17 mouse cellular contexts compared by ENCODE assay signal in genomic region chr1:170576012-170576727, GRCm38 (mm10). TPM values are rescaled to one million over a fixed set of nuclear protein-coding genes. Genes with fewer than 3 reads are reported as not detected.
DNase-seq lines count a peak whose midpoint lies in the region; ATAC-seq and TF ChIP-seq lines count a peak whose summit lies in the region.
"Had no signal": no experiment of that assay in that cellular context is flagged by ENCODE, and none has a peak within 500 bp of the region (broad histone marks: within the 10 kb centered on the region; RNA-seq: fewer than 3 reads in every experiment).

No protein-coding gene starts in this region.

- H3K9ac ChIP-seq in hindbrain, embryonic 13.5 days, result no peak overlapping the region
- H3K9ac ChIP-seq in hindbrain, embryonic 16.5 days (ENCODE audit: low read depth, low read length), result no peak overlapping the region
- peak overlapping the region; percentile 62 for H3K9ac ChIP-seq in MEL (ENCODE audit: control insufficient read depth, low read depth, low read length, poor library complexity, severe bottlenecking)
- H3K9ac ChIP-seq in embryonic facial prominence, embryonic 13.5 days, result no peak overlapping the region
- H3K9ac ChIP-seq: embryonic facial prominence, embryonic 12.5 days; forebrain, embryonic 13.5 days; liver, embryonic 15.5 days had no signal

- 38% methylated on average over 6 of the region's 6 CpGs for WGBS in hindbrain, embryonic 13.5 days
- 40% methylated on average over 6 of the region's 6 CpGs for WGBS in hindbrain, embryonic 16.5 days
- 38% methylated on average over 6 of the region's 6 CpGs for WGBS in embryonic facial prominence, embryonic 13.5 days

- TF ChIP-seq POLR2A in MEL (IDR thresholded peaks at IDR 0.05; ENCODE audit: control insufficient read depth in 1 of 2, insufficient read depth in 1 of 2, low read depth in 1 of 2, low read length in 2 of 2, poor library complexity in 1 of 2), result no peak

- H3K4me3 ChIP-seq in hindbrain, embryonic 13.5 days, result no peak overlapping the region
- no peak overlapping the region for H3K4me3 ChIP-seq in hindbrain, embryonic 16.5 days (ENCODE audit: low read length)
- H3K4me3 ChIP-seq in MEL (ENCODE audit: control insufficient read depth in 1 of 2, insufficient read depth in 1 of 2, low read depth in 2 of 2, low read length in 2 of 2), result peak overlapping the region; percentile 60 to 78
- H3K4me3 ChIP-seq in embryonic facial prominence, embryonic 13.5 days, result no peak overlapping the region
- H3K4me3 ChIP-seq: embryonic facial prominence, embryonic 12.5 days; forebrain, embryonic 13.5 days; gastrocnemius, adult 2 months; liver, embryonic 15.5 days had no signal

- no peaks in the 10 kb centered on the region for H3K36me3 ChIP-seq in hindbrain, embryonic 13.5 days
- no peaks in the 10 kb centered on the region for H3K36me3 ChIP-seq in hindbrain, embryonic 16.5 days (ENCODE audit: control insufficient read depth, insufficient read depth, low read length)
- peaks cover 0 to 4% of the 10 kb centered on the region in 2 experiments; a peak in 1 of 4 replicates for H3K36me3 ChIP-seq in MEL (ENCODE audit: control insufficient read depth in 1 of 2, insufficient read depth in 2 of 2, low read length in 2 of 2)
- H3K36me3 ChIP-seq in embryonic facial prominence, embryonic 13.5 days, result no peaks in the 10 kb centered on the region
- H3K36me3 ChIP-seq: embryonic facial prominence, embryonic 12.5 days had no signal

- H3K4me2 ChIP-seq in hindbrain, embryonic 13.5 days, result no peak overlapping the region
- no peak overlapping the region for H3K4me2 ChIP-seq in hindbrain, embryonic 16.5 days (ENCODE audit: low read length)
- no peak overlapping the region for H3K4me2 ChIP-seq in embryonic facial prominence, embryonic 13.5 days
- H3K4me2 ChIP-seq: embryonic facial prominence, embryonic 12.5 days; forebrain, embryonic 13.5 days; liver, embryonic 15.5 days had no signal

- peak; percentile 50 for ATAC-seq in hindbrain, embryonic 13.5 days (ENCODE audit: low FRiP score)
- no peak for ATAC-seq in hindbrain, embryonic 16.5 days
- no peak for ATAC-seq in embryonic facial prominence, embryonic 13.5 days (ENCODE audit: insufficient number of reproducible peaks, insufficient read depth, low FRiP score, low TSS enrichment, low read depth)
- peak; percentile 68 for ATAC-seq in megakaryocyte, adult 5-6 weeks (ENCODE audit: poor library complexity, severe bottlenecking)
- ATAC-seq: forebrain, embryonic 13.5 days had no signal

- no peak overlapping the region for H3K27ac ChIP-seq in hindbrain, embryonic 13.5 days
- H3K27ac ChIP-seq in hindbrain, embryonic 16.5 days (ENCODE audit: low read depth, low read length), result no peak overlapping the region
- H3K27ac ChIP-seq in MEL (ENCODE audit: control insufficient read depth, low read depth, low read length), result peak overlapping the region; percentile 38; the same call in 1 of the 2 replicates
- H3K27ac ChIP-seq in embryonic facial prominence, embryonic 13.5 days, result 0 out of 2 replicates have a peak overlapping the region, but pooled peaks have one; percentile 13
- H3K27ac ChIP-seq: embryonic facial prominence, embryonic 12.5 days; forebrain, embryonic 13.5 days; gastrocnemius, adult 2 months; liver, embryonic 15.5 days had no signal

- intact Hi-C loops in gastrocnemius, postnatal 14 days (cut with DNase I; ENCODE audit: low total_unique reads), result no loop called here

- H3K27me3 ChIP-seq in hindbrain, embryonic 13.5 days, result no peaks in the 10 kb centered on the region
- no peaks in the 10 kb centered on the region for H3K27me3 ChIP-seq in hindbrain, embryonic 16.5 days (replicated peaks; ENCODE audit: control insufficient read depth, insufficient read depth, low read length)
- no peaks in the 10 kb centered on the region for H3K27me3 ChIP-seq in MEL (ENCODE audit: control insufficient read depth in 1 of 2, insufficient read depth in 2 of 2, low read length in 2 of 2)
- H3K27me3 ChIP-seq in embryonic facial prominence, embryonic 13.5 days, result no peaks in the 10 kb centered on the region
- H3K27me3 ChIP-seq: embryonic facial prominence, embryonic 12.5 days; forebrain, embryonic 13.5 days; liver, embryonic 15.5 days had no signal

- H3K79me2 ChIP-seq in MEL (ENCODE audit: control insufficient read depth, insufficient read depth, low read length, poor library complexity), result no peaks in the 10 kb centered on the region

- peak; percentile 61 for DNase-seq in MEL (ENCODE audit: low read depth, low spot score)
- DNase-seq in gastrocnemius, postnatal 14 days, result no peak
- DNase-seq in frontal cortex, postnatal 36 days (ENCODE audit: low spot score in 2 of 2), result no peak
- no peak for DNase-seq in urinary bladder, postnatal 4 days (ENCODE audit: low spot score in 2 of 2)
- DNase-seq: cerebellum, adult 11 months; gastrocnemius, adult 2 months; heart, postnatal 14 days; kidney, postnatal 10 days; lung, postnatal 4 days; thymus, postnatal 14 days had no signal

- H3K9me3 ChIP-seq in hindbrain, embryonic 13.5 days, result no peaks in the 10 kb centered on the region
- H3K9me3 ChIP-seq in hindbrain, embryonic 16.5 days (ENCODE audit: control insufficient read depth, low read length), result peaks cover 5% of the 10 kb centered on the region; the same call in 1 of the 2 replicates
- no peaks in the 10 kb centered on the region for H3K9me3 ChIP-seq in MEL (replicated peaks; ENCODE audit: insufficient read depth, low read length)
- 0 out of 2 replicates have a peak, but pooled peaks cover 2% of the 10 kb centered on the region for H3K9me3 ChIP-seq in embryonic facial prominence, embryonic 13.5 days
- H3K9me3 ChIP-seq: embryonic facial prominence, embryonic 12.5 days; liver, embryonic 15.5 days had no signal

- TF ChIP-seq RAD21 in MEL (IDR thresholded peaks at IDR 0.05; ENCODE audit: low read depth, low read length), result no peak

- 0 out of 4 replicates have a peak, but pooled peaks of 1 of the 2 experiments have one; percentile 22 for TF ChIP-seq EP300 in MEL (IDR thresholded peaks at IDR 0.05; ENCODE audit: low read depth in 1 of 2, low read length in 2 of 2)

- H3K4me1 ChIP-seq in hindbrain, embryonic 13.5 days (replicated peaks), result peaks cover 21% of the 10 kb centered on the region
- peaks cover 9% of the 10 kb centered on the region for H3K4me1 ChIP-seq in hindbrain, embryonic 16.5 days (ENCODE audit: control insufficient read depth, insufficient read depth, low read depth, low read length)
- H3K4me1 ChIP-seq in MEL (ENCODE audit: control insufficient read depth in 1 of 2, insufficient read depth in 2 of 2, low read length in 2 of 2), result peaks cover 0 to 5% of the 10 kb centered on the region in 2 experiments; a peak in 1 of 4 replicates
- peaks cover 33% of the 10 kb centered on the region for H3K4me1 ChIP-seq in embryonic facial prominence, embryonic 13.5 days

- TF ChIP-seq CTCF in MEL (IDR thresholded peaks at IDR 0.05 in 2 of 3, conservative IDR thresholded peaks at IDR 0.05 in 1 of 3; ENCODE audit: control insufficient read depth in 1 of 3, insufficient read depth in 1 of 3, low read depth in 2 of 3, low read length in 3 of 3, poor library complexity in 1 of 3, severe bottlenecking in 1 of 3), result no peak

TF ChIP-seq in MEL, 35 proteins besides CTCF, POLR2A, EP300 and RAD21:
- TF ChIP-seq ZNF384 (IDR thresholded peaks at IDR 0.05; ENCODE audit: low read depth, low read length) (peak; percentile 60), ELF1 (IDR thresholded peaks at IDR 0.05; ENCODE audit: low read depth, low read length) (no peak), SMC3 (IDR thresholded peaks at IDR 0.05; ENCODE audit: low read depth, low read length) (no peak), MYB (IDR thresholded peaks at IDR 0.05; ENCODE audit: low read depth, low read length) (no peak), USF2 (IDR thresholded peaks at IDR 0.05; ENCODE audit: borderline replicate concordance in 1 of 2, insufficient read depth in 1 of 2, low read depth in 1 of 2, low read length in 2 of 2) (no peak), UBTF (IDR thresholded peaks at IDR 0.05; ENCODE audit: borderline replicate concordance, insufficient read depth, low read depth, low read length) (no peak)

RNA-seq across cellular contexts. Expression of gene Nos1ap, which starts 13.5 kb away (rescaled TPM):
- 17.8 and 17.9 TPM in 2 replicates for polyA plus RNA-seq in hindbrain, embryonic 13.5 days (2015; fragmentation: Nextera tagmentation; extraction: Ambion mirVana)
- 14.8 and 17.1 TPM in 2 replicates for polyA plus RNA-seq in hindbrain, embryonic 16.5 days (2015; fragmentation: Nextera tagmentation; extraction: Ambion mirVana)
- total RNA-seq in MEL (2012; rRNA removed), result 0.56 and 0.62 TPM in 2 replicates
- polyA plus RNA-seq in MEL (2012; ENCODE audit: insufficient read depth in 1 of 2, insufficient read length in 2 of 2, low read depth in 1 of 2, low replicate concordance in 2 of 2, missing spikeins in 1 of 2), result 1 to 10 TPM in 1 of 2 experiments, not detected in 1; 2.4 TPM
- 6.2 and 9.1 TPM in 2 replicates for polyA plus RNA-seq in embryonic facial prominence, embryonic 13.5 days (2015; fragmentation: Nextera tagmentation; extraction: Ambion mirVana)
- 9.8 and 11.6 TPM in 2 replicates for total RNA-seq in megakaryocyte, adult 5-6 weeks (2015)
- 2.5 and 3.0 TPM in 2 replicates for total RNA-seq in megakaryocyte, adult 5-6 weeks (2017)
- 1 to 10 TPM; 1.6 to 1.7 TPM for total RNA-seq in gastrocnemius, postnatal 14 days (2021)

Comparison
In these comparisons a context has a peak if more than half of its experiments do, and no peak if none do; other contexts are left out.
1. ATAC-seq: peak in hindbrain, embryonic 13.5 days (single experiment) and megakaryocyte, adult 5-6 weeks (single experiment); none in hindbrain, embryonic 16.5 days (single experiment) and embryonic facial prominence, embryonic 13.5 days (single experiment).
2. H3K27ac ChIP-seq: peak in MEL (single experiment) and embryonic facial prominence, embryonic 13.5 days (single experiment); none in hindbrain, embryonic 13.5 days (single experiment) and hindbrain, embryonic 16.5 days (single experiment).
3. H3K4me3 ChIP-seq: peak in MEL (2 of 2); none in hindbrain, embryonic 13.5 days (single experiment), hindbrain, embryonic 16.5 days (single experiment) and embryonic facial prominence, embryonic 13.5 days (single experiment).